Mouse (Mus musculus) urinary bladder, postnatal 36 days (tissue): ENCODE measurements around the gene Gjb4.
A peak's percentile ranks its signal among the peaks of the same experiment; 100 is the strongest.

Experiments used
- DNase-seq, 2 experiments: peaks; one replicate each; pipeline ENCODE4 v3.0.0; 2022; ENCODE audit warnings: low spot score in 2 of 2, mixed read lengths in 1 of 2

Gene Gjb4

DNA sequence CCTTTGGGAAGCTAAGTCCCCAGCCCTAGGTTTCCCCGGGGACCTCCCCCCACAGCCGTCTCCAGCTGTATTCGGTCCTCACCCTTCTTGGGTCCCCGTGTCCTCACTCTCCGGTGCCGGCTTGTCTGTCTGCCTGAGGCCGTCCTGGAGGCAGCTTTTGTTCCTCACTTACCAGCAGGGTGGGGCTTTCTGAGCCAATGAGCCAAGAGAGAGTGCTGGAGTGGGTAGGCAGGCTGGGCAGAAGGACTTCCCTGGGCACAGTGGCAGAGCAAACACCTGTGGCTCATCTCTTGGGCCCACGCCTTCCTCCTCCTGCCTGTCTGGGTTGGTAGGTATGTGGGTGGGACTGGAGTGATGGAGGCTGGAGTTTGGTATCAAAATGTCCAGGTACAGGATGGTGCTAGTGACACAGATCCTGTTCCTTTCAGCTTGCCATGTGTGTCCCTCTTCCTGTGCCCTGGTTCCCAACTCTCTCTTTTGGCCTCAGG is at the start of gene Gjb4:
Gjb4 (minus strand) TSS at position 131 of the 488 bp plus-strand sequence.
- DNase-seq: no peak

DNA sequence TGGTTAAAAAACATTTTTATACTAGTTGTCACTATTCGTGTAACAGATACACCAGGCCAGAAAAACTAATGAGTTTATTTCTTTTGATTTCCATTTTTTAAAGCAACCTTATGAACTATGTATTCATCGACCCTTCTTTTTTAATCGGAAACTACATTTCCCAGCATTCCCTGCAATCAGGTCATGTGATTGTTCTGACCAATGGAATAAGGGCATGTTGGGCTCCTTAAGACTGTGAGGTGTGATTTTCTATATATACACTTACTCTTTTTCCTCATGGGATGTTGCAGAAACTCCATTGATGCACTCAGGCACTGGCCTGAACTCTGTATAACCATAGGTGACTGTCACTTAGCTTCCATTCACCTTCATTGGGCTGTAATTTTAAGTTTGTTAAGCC is 48.7 kb upstream of the Gjb4 start:
- no peak for DNase-seq

DNA sequence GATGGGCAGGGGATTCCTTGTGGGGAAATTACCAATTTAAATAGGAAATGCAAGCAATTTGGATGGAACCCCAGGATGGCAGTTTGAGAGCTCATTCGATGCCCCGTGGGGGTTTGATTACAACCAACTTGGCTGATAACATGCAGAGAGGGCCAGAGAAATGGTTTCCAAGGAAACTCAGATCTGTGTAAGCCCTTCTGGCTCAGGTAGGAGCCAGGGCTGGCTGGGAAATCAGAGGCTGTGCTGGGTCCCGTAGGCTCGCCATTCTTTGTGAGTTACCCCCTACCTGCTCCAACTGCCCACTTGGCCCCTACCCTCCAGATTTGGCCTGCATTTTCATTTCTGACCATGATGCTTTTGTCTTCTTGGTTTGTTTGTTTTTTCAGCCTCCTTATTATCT is 48.3 kb upstream of the Gjb4 start:
- no peak for DNase-seq

DNA sequence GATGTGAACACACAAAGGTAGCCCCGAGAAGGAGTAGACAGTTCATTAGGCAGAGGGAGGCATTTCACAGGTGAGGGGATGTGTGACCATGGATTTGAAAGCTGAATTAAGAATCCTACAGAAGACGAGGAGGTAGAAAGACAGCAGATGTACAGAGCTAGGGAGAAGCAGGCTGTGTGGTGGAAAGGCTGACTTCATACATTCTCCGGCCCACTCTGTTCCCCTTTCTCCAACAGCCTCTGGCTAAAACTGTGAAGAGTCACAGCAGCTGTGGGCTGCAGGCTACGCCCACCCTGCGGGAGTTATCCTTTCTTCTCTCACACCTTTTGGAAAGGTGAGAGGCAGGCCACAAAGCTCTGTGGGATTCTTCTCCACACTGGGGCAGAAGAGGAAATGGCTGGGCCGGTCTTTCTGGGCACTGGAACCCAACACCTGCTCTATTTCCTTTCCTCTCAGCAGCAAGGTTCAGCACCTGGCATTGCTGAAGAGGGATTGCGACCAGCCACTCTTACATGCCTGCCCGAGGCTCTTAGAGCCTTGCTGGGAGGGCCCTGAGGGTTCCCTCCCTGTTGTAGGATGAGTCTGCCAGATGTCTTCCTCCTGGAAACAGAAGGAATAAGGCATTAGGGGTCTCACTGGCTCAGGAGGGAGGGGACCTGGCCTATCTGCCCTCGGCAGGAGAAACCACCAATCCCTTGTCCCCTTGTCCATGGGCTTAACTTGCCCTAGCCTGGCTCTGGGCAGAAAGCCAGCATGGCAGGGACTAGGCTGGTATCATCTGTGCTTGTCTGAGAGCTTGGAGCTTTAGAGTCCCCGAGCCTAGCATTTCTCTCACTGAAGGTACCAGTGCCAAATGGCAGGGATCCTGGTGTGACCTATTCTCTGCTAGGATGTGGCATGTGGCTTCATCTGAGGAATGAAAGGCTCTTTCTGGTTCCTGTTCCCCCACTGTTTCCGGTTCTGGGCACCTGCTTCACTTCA is 46.6 kb upstream of the Gjb4 start:
- DNase-seq: no peak

DNA sequence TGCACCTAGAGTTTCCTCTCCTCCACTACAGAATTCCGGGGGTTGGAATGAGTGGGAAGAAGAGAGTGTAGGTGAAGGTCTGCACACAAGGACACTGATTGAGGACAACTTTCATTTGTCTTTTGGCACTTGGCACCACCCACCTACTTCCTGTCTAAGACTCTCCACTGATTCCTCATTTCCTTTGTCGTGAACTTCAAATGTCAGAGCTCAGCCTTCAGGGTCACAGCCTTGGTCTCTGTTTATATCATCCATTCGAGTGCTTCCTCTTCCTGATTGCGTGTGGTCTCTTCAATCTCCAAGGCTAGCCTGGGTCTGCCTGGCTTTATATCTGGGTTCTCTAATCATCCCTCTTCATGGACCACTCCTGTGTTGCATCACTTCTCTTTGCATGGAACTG is 41.7 kb upstream of the Gjb4 start:
- DNase-seq: no peak

DNA sequence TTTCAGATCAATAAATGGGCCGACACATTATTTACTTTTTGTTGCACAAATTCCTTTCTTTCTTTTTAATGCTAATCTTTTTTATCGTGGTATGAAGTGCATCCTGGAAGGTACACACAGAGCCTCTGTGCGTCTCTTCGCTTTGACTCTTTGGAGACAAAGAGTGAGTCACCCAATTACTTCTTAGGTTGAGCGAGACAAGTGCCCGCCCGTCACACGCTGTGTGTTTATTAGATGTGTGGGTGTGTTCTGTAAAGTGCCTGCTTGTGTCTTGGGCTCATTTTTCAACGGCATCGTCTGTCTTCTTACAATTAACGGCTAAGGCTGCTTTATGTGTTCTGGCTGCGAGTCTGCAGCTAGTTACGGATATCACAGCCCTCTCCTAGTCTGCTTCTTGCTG is 35.8 kb upstream of the Gjb4 start:
- no peak for DNase-seq

DNA sequence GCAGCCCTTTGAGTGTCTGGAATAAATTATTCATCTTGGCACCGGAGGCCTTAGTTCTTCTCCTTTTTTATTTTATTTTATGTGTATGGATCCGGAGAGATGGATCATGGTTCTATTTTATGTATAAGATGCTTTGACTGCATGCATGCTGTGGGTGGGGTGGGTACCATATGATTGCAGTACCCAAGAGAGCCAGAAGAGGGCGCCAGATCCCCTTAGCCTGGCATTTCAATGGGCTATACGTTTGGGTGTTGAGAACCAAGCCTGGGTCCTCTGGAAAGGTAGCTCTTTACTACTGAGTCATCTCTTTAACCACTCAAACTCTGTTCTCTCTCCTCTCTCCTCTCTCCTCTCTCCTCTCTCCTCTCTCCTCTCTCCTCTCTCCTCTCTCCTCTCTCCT is 23.5 kb upstream of the Gjb4 start:
- no peak for DNase-seq

DNA sequence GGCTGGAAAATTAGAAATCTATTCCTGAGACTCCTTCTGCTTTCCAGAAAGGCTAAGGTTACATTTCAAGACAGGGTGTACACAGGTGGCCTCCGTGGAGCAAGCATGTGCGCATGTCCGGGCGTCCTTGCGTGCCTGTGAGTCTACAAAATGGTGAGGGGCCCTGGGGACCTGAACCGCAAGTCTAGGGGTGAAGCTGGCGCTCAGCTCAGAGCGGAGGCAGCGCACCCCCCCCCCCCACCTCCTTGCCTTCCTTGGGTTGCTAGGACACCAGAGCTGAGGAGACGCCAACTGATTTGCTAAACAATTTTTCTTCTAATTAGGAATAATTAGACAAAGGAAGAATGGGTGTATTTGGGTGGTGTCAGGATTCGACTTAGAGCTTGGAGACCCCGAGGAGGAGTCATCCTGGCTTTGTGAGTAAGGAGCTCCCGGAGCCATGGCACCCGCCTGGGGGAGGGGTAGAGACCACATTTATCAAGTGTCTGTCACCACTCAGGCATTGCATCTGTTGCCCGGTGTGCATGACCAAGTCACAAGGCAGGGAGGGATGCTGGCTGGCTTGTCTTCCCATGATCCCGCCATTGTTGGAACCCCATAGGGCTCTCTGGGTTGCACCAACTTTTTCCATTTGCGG is 21.8 kb upstream of the Gjb4 start:
- no peak for DNase-seq

DNA sequence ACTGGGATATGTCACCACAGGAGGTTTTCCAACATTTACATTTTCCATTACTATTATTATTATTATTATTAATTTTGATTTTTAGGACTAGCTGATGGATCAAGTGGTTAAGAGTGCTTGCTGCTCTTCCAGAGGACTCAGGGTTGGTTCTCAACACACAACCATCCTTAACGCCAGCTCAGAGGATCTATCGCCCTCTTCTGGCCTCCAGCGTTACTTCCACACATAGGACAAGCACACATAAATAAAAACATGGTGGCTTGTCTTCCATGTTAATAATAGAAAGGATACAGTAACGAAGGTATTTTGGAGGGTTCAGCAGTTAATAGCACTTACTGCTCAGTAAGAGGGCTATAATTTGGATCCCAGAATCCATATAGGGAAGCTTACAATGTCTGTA is 20.8 kb upstream of the Gjb4 start:
- no peak for DNase-seq

DNA sequence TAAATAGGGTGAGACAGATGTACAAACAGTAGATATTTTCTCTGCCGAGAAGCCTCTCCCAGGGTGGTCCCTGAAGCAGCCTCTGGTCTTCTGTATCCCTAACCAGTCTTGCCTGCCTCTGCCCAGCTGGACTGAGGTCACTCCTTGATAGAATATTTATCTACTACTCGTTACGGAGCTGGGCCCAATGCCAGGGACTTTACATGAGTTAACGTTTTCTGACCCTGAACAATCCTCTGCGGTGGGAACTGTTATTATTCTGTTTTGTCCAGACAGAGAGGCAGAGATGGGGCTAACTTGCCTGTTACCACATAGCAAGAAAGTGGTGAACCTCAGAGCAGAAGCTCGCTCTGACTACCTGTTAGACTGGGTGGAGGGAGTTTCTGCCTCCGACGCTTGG is 19.6 kb upstream of the Gjb4 start:
- DNase-seq: no peak

DNA sequence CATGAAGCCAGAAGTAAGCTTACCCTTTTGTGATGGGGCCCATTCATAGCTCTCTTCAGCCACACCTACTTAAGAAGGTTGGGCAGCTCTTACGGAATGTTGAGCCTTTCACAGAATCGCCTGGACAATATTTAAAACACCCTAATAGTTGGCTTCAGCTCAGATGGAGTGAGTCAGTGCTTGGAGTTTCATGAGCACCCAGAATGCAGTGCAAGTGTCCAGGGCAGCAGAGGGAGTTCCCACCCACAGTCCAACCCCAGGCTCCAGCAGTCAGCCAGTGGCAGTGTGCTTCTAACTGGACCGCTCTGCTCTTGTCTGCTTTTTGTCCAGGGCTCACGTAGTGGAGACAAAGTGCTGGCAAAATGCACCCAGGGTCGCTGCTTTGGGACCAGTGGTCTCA is 17.7 kb upstream of the Gjb4 start:
- peak in 1 of 2 experiments; percentile 41 for DNase-seq

DNA sequence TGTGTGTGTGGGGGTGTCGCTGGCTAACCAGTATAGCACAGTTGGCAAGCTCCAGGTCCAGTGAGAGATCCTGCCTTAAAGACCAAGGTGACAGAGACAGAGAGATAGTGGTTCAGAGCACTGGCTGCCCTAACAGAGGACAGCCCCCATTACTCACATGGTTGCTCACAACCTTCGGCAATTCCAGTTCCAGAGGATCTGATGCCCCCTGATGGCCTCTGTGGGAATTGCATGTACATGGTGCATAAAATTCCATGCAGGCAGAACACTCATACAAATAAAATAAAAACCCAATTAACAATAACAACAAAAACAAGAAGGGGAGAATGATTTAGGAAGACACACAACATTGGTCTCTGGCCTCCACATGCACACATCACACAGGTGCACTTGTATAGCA is 16.6 kb upstream of the Gjb4 start:
- DNase-seq: no peak

DNA sequence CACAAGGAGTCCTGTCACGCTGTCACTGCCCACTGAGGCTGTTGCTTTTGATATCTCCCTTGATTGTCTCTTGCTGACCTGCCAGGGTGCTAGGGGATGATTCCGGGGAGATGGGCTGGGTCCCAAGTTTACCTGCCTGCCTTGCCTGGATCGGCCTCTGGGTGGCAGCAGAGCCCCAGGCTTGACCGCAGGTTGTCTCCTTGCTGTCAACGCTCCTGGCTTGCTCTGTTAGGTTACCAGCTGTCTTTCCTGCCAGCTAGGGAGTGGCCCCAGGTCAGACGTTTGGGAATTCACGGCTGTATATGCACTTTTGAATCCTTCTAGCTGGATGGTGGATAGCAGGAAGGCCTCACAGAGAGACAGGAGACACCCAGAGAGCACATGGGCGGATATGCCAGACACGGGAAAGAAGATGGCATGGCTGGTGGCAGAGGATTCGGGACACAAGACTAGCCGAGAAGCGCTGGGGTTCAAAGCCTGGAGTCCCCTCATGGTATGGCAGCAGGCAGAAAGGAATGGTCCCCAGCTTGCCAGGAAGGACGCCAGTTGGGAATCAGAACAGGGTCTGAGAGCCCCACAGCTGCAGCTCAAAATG is 14.6 kb upstream of the Gjb4 start:
- peak; percentile 47 to 65 for DNase-seq

DNA sequence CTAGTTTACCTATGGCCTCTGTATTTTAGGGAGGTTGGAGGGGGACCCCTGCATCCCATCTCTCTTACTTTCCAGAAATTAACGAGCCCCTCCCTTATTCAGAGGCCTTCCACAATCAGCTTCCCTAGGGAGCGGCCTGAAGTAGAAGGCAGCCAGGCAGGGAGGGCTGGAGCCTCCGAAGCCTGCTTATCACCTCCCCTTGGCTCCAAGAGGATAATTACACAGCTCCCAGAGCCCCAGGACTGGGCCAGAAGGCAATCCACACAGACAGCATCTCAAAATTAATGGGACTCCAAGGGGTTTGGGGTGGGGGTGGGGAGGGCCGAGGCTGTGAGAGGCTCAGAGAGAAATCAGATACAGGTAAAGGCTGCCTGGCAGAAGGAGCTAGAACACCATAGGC is 12.0 kb upstream of the Gjb4 start:
- DNase-seq: no peak

DNA sequence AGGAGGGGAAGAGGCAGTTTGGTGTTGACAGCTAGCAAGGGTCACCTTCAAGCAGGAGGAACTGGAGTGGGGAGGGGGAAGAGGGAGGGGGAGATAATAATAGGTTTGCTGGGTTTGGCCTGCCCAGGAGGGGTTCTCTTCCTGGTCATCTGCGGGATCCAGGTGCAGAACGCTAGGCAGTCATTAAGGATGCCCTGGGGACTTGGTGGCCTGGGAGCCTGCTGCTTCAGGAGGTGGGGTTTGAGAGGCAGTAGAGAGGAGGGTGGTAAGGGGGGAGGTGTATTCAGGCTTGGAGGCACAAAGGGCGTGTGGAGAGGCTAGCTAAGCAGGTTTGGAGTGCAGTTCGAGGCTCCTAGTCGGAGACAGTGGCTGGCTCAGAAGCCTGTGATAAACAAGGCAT is 11.6 kb upstream of the Gjb4 start:
- no peak for DNase-seq

DNA sequence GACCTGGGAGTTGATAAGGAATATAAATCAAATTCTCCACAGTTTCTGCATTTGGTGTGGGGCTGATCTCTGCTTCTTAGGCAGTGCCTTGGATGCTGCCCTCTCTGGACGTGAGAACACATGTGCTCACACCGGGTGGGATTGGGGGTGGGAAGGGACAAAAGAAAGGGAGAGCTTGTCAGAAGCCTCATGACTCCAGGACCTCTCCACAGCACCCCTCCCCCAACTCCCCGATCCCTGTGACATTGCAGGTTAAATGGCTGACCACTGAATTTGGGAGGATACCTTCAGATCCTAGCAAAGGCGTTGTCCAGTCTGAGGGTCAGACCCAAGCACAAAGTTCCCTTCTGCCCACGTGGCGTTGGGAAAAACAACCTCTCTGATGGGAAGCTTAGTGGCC is 10.6 kb upstream of the Gjb4 start:
- DNase-seq: no peak

DNA sequence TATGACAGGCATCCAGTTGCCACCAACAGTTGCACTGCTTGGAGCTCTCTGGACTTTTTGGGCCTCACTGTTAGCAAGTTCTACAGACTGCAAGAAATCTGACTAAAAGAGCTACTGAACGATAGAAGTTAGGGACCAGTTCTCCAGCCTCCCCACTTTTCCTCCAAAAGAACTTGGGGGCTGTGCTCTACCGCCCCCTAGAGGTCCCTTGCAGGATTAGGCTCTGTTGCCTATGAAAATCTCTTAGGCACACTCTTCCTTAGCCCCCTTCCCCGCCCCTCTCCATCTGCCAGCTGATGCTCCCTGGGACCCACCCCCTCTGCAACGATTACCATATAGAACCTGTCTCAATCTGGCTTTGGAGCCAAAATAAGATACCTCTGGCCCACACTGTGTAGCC is 9.4 kb upstream of the Gjb4 start:
- no peak for DNase-seq

DNA sequence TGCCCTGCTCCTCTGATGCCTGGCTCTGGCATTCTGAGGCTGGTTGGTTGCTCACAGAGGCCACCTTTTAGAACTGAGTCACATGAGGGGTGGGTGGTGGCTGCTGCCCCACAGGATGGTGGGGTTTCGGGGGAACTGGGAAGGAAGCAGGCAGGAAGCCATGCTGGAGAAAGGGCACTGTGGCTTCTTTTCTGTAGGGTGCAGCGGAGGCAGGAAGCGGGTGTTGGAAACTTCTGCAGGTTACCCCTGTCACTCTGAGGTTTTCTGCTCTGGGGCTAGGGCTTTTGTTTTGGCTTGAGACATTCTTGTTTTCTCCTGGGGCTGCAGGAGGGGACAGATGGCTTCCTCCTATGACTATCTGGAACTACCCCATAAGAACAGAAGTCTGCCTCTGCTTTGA is 8.6 kb upstream of the Gjb4 start:
- no peak for DNase-seq

DNA sequence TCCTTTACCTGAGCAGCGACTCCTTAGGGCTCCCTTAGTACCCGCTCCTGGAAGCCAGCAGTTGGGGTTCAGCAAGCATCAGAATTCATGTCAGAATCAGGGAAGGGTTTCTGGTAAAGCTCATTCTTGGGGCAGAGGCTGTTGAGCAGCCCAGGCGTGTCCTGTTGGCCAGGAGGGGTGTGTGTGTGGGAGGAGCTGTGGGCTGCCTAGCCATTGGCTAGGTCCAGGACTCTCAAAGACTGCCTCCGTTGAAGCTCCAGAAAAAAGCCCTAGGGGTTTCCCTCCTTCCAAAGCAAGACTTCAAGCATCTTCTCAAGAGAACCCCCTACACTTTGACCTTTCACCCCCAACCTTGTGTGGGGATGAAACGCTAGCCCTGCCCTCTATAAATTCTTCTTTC is 4.1 kb upstream of the Gjb4 start, which contains the start of gene Gjb5:
Gjb5 (minus strand) TSS at position 164 of the 400 bp plus-strand sequence.
- DNase-seq: peak in 1 of 2 experiments; percentile 48

DNA sequence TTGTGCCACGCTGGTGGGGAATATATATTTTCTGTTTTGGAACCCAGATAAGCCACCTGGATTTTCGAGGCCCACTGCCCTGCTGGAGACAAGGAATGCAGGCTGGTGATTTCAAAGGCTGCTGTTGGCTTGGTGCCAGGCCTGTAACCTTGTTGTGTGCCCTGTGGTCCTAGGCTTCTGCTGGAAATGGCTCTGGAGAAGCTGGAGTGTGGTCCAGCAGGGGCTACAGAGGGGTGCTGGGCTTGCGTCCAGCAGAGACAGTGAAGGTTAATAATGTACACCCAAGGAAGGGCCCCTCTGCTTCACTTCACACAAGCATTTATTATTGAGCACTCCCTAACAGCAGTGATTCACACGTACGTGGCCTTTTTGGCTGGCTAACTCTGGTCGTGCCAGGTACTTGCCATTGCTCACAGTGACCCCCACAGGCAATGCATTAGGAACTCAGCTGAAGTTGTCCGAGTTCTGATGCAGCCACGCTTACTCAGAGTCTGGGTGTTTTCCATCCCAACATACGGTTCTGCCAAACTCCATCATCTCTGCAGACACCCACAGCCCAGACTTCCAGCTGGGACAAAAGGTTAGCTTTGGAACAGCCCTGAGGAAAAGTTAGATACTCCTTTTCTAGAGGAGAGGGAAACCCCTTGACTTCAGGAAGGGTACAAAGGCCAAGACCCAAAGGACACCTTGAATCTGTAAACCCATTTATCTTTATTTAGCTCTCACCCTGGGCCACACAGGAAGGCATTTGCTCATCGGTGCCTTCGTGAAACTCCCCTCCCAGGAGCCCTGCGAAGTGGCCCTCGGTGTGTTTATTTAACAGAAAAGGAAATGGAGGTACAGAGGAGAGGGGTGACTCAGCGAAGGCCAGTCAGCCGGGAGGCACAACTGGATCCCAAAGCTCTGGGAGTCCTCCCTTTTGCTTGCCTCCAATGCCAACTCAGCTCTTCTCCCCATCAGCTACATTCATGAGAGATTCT is 915 bp upstream of the Gjb4 start:
- no peak for DNase-seq

DNA sequence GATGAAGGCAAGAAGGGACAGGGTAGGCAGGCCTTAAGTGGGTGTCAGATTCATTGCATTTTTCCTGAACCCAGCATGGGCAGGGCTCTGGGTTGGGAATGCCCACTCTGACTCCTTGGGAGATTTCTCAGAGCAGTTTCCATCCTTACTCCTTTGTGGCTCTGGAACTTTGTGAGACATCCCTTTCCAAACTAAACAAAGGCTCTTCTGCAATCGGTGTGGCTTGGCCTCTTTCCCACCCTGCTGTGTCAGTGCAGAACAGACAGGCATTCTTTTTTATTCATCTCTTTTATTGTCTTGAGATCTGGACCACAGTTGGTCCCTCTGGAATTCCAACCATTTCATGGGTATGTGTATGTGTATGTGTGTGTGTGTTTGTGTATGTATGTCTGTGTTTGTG is 1.3 kb downstream of the Gjb4 start:
- DNase-seq: no peak
